Mouse (Mus musculus): Measurements from ENCODE around the gene Tdrd3.

DNA sequence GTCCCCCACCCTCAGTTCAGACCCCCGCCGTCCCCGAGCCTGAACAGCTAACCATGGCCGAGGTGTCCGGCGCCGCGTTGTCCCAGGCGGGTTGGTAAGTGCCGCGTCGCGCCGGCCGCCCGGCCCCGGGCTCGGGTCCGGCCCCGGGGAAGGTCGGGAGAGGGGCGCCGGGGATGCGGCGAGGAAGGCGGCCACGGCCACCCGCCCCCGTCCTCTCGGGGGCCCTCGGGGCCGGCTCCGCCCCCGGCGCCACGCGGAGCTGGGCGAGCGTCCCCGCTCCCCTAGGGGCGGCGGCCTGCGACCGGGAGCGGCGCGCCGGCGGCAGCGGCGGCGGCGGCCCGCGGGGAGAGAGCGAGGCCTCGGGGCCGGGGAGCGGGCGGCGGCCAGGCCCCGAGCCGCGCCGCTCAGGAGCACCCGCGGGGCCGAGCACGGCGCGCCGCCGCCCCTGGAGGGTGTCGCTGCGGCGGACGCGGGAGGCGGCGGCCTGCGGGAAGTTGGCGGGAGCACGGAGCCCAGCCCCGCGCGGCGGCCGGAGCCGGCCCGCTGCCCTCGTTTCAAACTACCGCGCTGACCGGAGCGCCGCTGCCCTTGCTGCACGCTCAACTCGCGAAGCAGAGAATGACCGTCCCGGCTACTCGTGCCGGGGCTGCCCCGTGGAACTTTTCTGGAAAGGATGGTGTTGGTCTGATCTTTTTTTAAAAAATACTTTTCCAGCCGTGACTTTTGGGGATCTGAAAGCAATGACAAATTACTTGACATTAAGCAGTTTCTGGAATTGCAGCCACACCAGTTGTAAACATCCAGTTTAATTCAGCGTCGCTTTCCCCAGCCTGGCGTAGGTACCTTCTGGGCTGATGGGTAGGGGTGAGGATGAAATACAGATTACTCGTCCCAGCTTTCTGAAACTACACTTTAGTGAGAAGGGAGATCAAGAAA lies 584 bp downstream of the Tdrd3 start:
- no peak for TF ChIP-seq CTCF (IDR thresholded peaks at IDR 0.05; ENCODE audit: low read depth)
- TF ChIP-seq EP300 (IDR thresholded peaks at IDR 0.05; ENCODE audit: low read depth): no peak

Data from liver, postnatal 0 days (tissue).